Mouse (Mus musculus) midbrain, embryonic 16.5 days (tissue): ENCODE measurements around the gene Vamp4. TPM values are rescaled to one million over a fixed set of nuclear protein-coding genes. Genes with fewer than 3 reads are reported as not detected.

Experiments
- ATAC-seq: fragments of 200-750 bp; cut with Nextera tagmentation; 2 replicates; pipeline ENCODE4 v1.8.0; 2017; ENCODE audit warnings: moderate TSS enrichment
- H3K27ac ChIP-seq: fragments of 300-500 bp; sonication (generic); 2 replicates; pipeline ENCODE4 v1.5.1; 2014; ENCODE audit warnings: mild to moderate bottlenecking, low read length, mixed read lengths
- H3K27me3 ChIP-seq: fragments of 300-500 bp; sonication (generic); 2 replicates; pipeline ENCODE4 v1.6.1; 2014; ENCODE audit warnings: low read depth, low read length, mixed read lengths; ENCODE audit not compliant: control insufficient read depth, insufficient read depth
- H3K36me3 ChIP-seq: fragments of 300-500 bp; sonication (generic); 2 replicates; pipeline ENCODE4 v1.6.1; 2014; ENCODE audit warnings: mild to moderate bottlenecking, low read length, moderate library complexity, mixed read lengths; ENCODE audit not compliant: control insufficient read depth, insufficient read depth
- H3K4me1 ChIP-seq: fragments of 300-500 bp; sonication (generic); 2 replicates; pipeline ENCODE4 v1.6.1; 2014; ENCODE audit warnings: mild to moderate bottlenecking, low read length, mixed read lengths; ENCODE audit not compliant: control insufficient read depth, insufficient read depth
- H3K4me2 ChIP-seq: fragments of 300-500 bp; sonication (generic); 2 replicates; pipeline ENCODE4 v1.6.1; 2014; ENCODE audit warnings: mild to moderate bottlenecking, low read length, mixed read lengths
- H3K4me3 ChIP-seq: fragments of 300-500 bp; sonication (generic); 2 replicates; pipeline ENCODE4 v1.5.1; 2014; ENCODE audit warnings: low read depth, mild to moderate bottlenecking, low read length, moderate library complexity, mixed read lengths
- H3K9ac ChIP-seq: fragments of 300-500 bp; sonication (generic); 2 replicates; pipeline ENCODE4 v1.6.1; 2014; ENCODE audit warnings: low read depth, low read length, mixed read lengths
- H3K9me3 ChIP-seq: fragments of 300-500 bp; sonication (generic); replicated peaks from 2 replicates; pipeline ENCODE4 v1.6.1; 2014; ENCODE audit warnings: mild to moderate bottlenecking, low read length, mixed read lengths; ENCODE audit not compliant: control insufficient read depth, poor library complexity, severe bottlenecking
- WGBS: fragments of 180-500 bp; shearing (Covaris S2); extraction: QIAGEN DNeasy Blood & Tissue Kit; methylation state at CpG from one replicate; pipeline ENCODE4 v1.1.7; 2014; 5-methylcytosine and 5-hydroxymethylcytosine counted together
- polyA plus RNA-seq: library from polyadenylated mRNA; unstranded; fragments of >200 nt; fragmentation: Nextera tagmentation; extraction: Ambion mirVana; gene quantifications from 2 replicates; pipeline ENCODE4 v1.2.1, GENCODE M21; 2015

Vamp4 gene
- polyA plus RNA-seq, 1 experiment from 2014 or later, result 88.8 TPM

DNA sequence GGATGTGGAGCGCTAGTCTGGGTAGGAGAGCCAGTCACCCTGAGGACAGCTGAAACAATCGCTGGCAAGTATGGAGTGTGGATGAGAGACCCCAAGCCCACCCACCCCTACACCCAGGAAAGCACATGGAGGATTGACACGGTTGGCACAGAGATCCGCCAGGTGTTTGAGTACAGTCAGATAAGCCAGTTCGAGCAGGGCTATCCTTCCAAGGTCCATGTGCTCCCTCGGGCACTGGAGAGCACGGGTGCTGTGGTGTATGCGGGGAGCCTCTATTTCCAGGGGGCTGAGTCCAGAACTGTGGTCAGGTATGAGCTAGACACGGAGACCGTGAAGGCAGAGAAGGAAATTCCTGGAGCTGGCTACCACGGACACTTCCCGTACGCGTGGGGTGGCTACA is 78.1 kb downstream of the Vamp4 start:
- 94% methylated on average over 14 of the region's 14 CpGs for WGBS
- no peaks in the 10 kb centered on the region for H3K27me3 ChIP-seq
- no peak overlapping the region for H3K4me3 ChIP-seq
- no peaks in the 10 kb centered on the region for H3K36me3 ChIP-seq
- no peaks in the 10 kb centered on the region for H3K4me1 ChIP-seq
- no peak overlapping the region for H3K27ac ChIP-seq
- no peak for ATAC-seq
- no peak overlapping the region for H3K9ac ChIP-seq
- H3K4me2 ChIP-seq, result no peak overlapping the region
- no peaks in the 10 kb centered on the region for H3K9me3 ChIP-seq

Other genes with a start within 250 kb of the Vamp4 start
- 66.2 and 69.4 TPM in 2 replicates for gene Dnm3, start 92.5 kb upstream of the Vamp4 start, polyA plus RNA-seq
- gene Mettl13, start 22.0 kb upstream of the Vamp4 start, polyA plus RNA-seq, result 18.0 and 20.1 TPM in 2 replicates
- gene Myoc, start 68.6 kb downstream of the Vamp4 start, polyA plus RNA-seq, result not detected in 2 replicates
- not detected in 2 replicates for gene Myocos, start 87.7 kb downstream of the Vamp4 start, polyA plus RNA-seq
- 121 and 150 TPM in 2 replicates for gene Prrc2c, start 170.0 kb downstream of the Vamp4 start, polyA plus RNA-seq
- gene Fmo4, start 243.5 kb downstream of the Vamp4 start, polyA plus RNA-seq, result 0.38 and 0.81 TPM in 2 replicates